Mouse (Mus musculus) heart, embryonic 12.5 days (tissue): ENCODE measurements around the gene Tesk1. TPM values are rescaled to one million over a fixed set of nuclear protein-coding genes. Genes with fewer than 3 reads are reported as not detected.

Source experiments
- ATAC-seq: fragments of 200-750 bp; cut with Nextera tagmentation; 2 replicates; pipeline ENCODE4 v1.8.0; 2017; ENCODE audit warnings: moderate TSS enrichment, moderate library complexity; ENCODE audit not compliant: insufficient number of reproducible peaks, low FRiP score
- H3K27ac ChIP-seq: fragments of 300-500 bp; sonication (generic); 2 replicates; pipeline ENCODE4 v1.5.1; 2016; ENCODE audit warnings: mild to moderate bottlenecking, moderate library complexity; ENCODE audit not compliant: poor library complexity, severe bottlenecking
- H3K27me3 ChIP-seq: fragments of 300-500 bp; sonication (generic); replicated peaks from 2 replicates; pipeline ENCODE4 v1.6.1; 2016; ENCODE audit warnings: mild to moderate bottlenecking, moderate library complexity
- H3K36me3 ChIP-seq: fragments of 300-500 bp; sonication (generic); 2 replicates; pipeline ENCODE4 v1.6.1; 2016; ENCODE audit warnings: mild to moderate bottlenecking, moderate library complexity
- H3K4me1 ChIP-seq: fragments of 300-500 bp; sonication (generic); replicated peaks from 2 replicates; pipeline ENCODE4 v1.6.1; 2016; ENCODE audit warnings: mild to moderate bottlenecking
- H3K4me2 ChIP-seq: fragments of 300-500 bp; sonication (generic); 2 replicates; pipeline ENCODE4 v1.6.1; 2016; ENCODE audit warnings: mild to moderate bottlenecking, moderate library complexity
- H3K4me3 ChIP-seq: fragments of 300-500 bp; sonication (generic); 2 replicates; pipeline ENCODE4 v1.5.1; 2016; ENCODE audit warnings: mild to moderate bottlenecking
- H3K9ac ChIP-seq: fragments of 300-500 bp; sonication (generic); 2 replicates; pipeline ENCODE4 v1.6.1; 2016; ENCODE audit warnings: mild to moderate bottlenecking, moderate library complexity
- H3K9me3 ChIP-seq: fragments of 300-500 bp; sonication (generic); replicated peaks from 2 replicates; pipeline ENCODE4 v1.6.1; 2016; ENCODE audit warnings: mild to moderate bottlenecking, moderate library complexity
- WGBS: fragments of 180-500 bp; shearing (Covaris S2); methylation state at CpG from one replicate; pipeline ENCODE4 v1.1.7; 2016; 5-methylcytosine and 5-hydroxymethylcytosine counted together
- polyA plus RNA-seq: library from polyadenylated mRNA; unstranded; fragments of >200 nt; fragmentation: Nextera tagmentation; extraction: Ambion mirVana; gene quantifications from 2 replicates; pipeline ENCODE4 v1.2.1, GENCODE M21; 2016

The Tesk1 gene
- 10.3 and 11.6 TPM in 2 replicates for polyA plus RNA-seq

- WGBS = 24% methylated on average over 4 of the region's 4 CpGs
- peaks cover 18% of the 10 kb centered on the region for H3K36me3 ChIP-seq
Observed at GRCm38 (mm10) chr4:43441639-43442038, at the start of gene Tesk1. Gene Tesk1, plus strand, starts transcription at chr4:43441939.

GRCm38 (mm10) chr4:43394345-43394891, 47.3 kb upstream of the Tesk1 start:
- Histone ChIP-seq H3K4me3 (0 out of 2 replicates have a peak overlapping the region, but pooled peaks have one; percentile 2), H3K27ac (peak overlapping the region; percentile 91), H3K27me3 (no peaks in the 10 kb centered on the region), H3K9ac (peak overlapping the region; percentile 60; the same call in 1 of the 2 replicates), H3K9me3 (no peaks in the 10 kb centered on the region), H3K36me3 (no peaks in the 10 kb centered on the region), H3K4me1 (peaks cover 50% of the 10 kb centered on the region), H3K4me2 (peak overlapping the region; percentile 48)
- 19% methylated on average over 15 of the region's 15 CpGs for WGBS
- ATAC-seq = peak; percentile 69

More at GRCm38 (mm10) chr4:43441639-43442038, at the start of gene Tesk1:
- Histone ChIP-seq H3K27ac (peak within 1 kb of the TSS; percentile 91), H3K9ac (peak within 1 kb of the TSS; percentile 99), H3K27me3 (no peaks in the 10 kb centered on the region), H3K4me1 (peaks cover 12% of the 10 kb centered on the region), H3K4me3 (peak within 1 kb of the TSS; percentile 94), H3K4me2 (peak within 1 kb of the TSS; percentile 80), H3K9me3 (peaks cover 3% of the 10 kb centered on the region; the same call in 1 of the 2 replicates)
- ATAC-seq = no peak

DNA sequence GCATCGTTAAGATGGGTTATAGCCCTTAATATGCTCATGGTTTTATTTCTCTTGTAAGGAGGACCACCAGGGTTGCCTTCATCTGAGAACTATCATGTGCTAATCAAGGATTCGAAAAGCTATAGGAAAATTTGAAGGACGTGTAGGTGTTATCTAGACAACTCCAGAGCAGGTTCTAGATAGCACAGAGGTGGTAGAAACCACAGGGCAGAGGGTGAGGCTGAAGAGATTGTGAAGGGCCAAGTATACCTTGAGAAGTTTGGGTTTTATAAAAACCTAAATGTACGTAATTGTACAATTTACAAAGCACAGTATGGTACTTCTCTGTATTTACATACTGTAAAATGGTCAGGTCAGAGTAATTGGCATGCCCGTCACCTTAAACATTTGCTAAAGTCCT, 46.6 kb upstream of the Tesk1 start:
- Histone ChIP-seq H3K9ac (peak overlapping the region; percentile 60; the same call in 1 of the 2 replicates), H3K4me1 (peaks cover 50% of the 10 kb centered on the region), H3K4me2 (peak overlapping the region; percentile 48), H3K4me3 (no peak overlapping the region), H3K27me3 (no peaks in the 10 kb centered on the region), H3K27ac (peak overlapping the region; percentile 91), H3K36me3 (no peaks in the 10 kb centered on the region), H3K9me3 (no peaks in the 10 kb centered on the region)
- 65% methylated on average over 5 of the region's 5 CpGs for WGBS
- ATAC-seq = no peak

- H3K4me3 ChIP-seq = no peak overlapping the region
- H3K4me2 ChIP-seq = no peak overlapping the region
- 74% methylated on average over 9 of the region's 9 CpGs for WGBS
- peaks cover 52% of the 10 kb centered on the region for H3K4me1 ChIP-seq
- H3K27me3 ChIP-seq = no peaks in the 10 kb centered on the region
- H3K36me3 ChIP-seq = no peaks in the 10 kb centered on the region
- no peak for ATAC-seq
- no peaks in the 10 kb centered on the region for H3K9me3 ChIP-seq
- peak overlapping the region; percentile 13; the same call in 1 of the 2 replicates for H3K27ac ChIP-seq
- no peak overlapping the region for H3K9ac ChIP-seq
Observed at GRCm38 (mm10) chr4:43395836-43396235, 45.9 kb upstream of the Tesk1 start.

GRCm38 (mm10) chr4:43396381-43396780, 45.4 kb upstream of the Tesk1 start:
- 80% methylated on average over 5 of the region's 5 CpGs for WGBS
- no peak overlapping the region for H3K9ac ChIP-seq
- H3K4me2 ChIP-seq = no peak overlapping the region
- H3K27me3 ChIP-seq = no peaks in the 10 kb centered on the region
- peaks cover 56% of the 10 kb centered on the region for H3K4me1 ChIP-seq
- H3K4me3 ChIP-seq = no peak overlapping the region
- no peak for ATAC-seq
- H3K27ac ChIP-seq = no peak overlapping the region
- no peaks in the 10 kb centered on the region for H3K9me3 ChIP-seq
- no peaks in the 10 kb centered on the region for H3K36me3 ChIP-seq

DNA sequence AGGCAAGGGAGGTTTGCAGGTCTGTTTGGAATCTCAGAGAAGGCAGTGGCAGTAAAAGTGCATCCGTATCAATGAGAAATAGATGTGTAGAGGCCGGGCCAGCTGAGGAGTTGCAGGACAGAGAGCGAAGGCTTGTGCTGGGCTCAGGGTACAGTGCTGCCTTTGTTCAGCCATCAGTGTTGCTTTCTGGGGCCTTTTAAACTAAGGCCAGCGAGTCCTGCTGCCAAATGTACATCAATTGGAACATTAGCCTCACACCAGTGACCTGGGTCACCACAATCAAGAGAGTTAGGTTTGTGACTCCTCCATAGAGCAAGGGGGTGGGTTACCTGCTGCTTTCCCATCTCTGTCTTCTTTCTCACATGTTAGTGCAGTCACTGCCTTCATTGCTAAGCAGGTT, 43.7 kb upstream of the Tesk1 start:
- Histone ChIP-seq H3K4me3 (no peak overlapping the region), H3K27ac (peak overlapping the region; percentile 95), H3K4me2 (no peak overlapping the region), H3K27me3 (no peaks in the 10 kb centered on the region), H3K9me3 (no peaks in the 10 kb centered on the region), H3K4me1 (peaks cover 66% of the 10 kb centered on the region), H3K36me3 (no peaks in the 10 kb centered on the region), H3K9ac (peak overlapping the region; percentile 27; the same call in 1 of the 2 replicates)
- ATAC-seq = no peak
- 61% methylated on average over 4 of the region's 4 CpGs for WGBS

- no peaks in the 10 kb centered on the region for H3K36me3 ChIP-seq
- H3K4me3 ChIP-seq = peak overlapping the region; percentile 11; the same call in 1 of the 2 replicates
- H3K4me2 ChIP-seq = peak overlapping the region; percentile 60
- peak overlapping the region; percentile 95 for H3K27ac ChIP-seq
- ATAC-seq = no peak
- H3K27me3 ChIP-seq = no peaks in the 10 kb centered on the region
- H3K9ac ChIP-seq = peak overlapping the region; percentile 53
- no peaks in the 10 kb centered on the region for H3K9me3 ChIP-seq
- peaks cover 65% of the 10 kb centered on the region for H3K4me1 ChIP-seq
- 16% methylated on average over 17 of the region's 17 CpGs for WGBS
Observed at GRCm38 (mm10) chr4:43398829-43399331, 42.9 kb upstream of the Tesk1 start.

DNA sequence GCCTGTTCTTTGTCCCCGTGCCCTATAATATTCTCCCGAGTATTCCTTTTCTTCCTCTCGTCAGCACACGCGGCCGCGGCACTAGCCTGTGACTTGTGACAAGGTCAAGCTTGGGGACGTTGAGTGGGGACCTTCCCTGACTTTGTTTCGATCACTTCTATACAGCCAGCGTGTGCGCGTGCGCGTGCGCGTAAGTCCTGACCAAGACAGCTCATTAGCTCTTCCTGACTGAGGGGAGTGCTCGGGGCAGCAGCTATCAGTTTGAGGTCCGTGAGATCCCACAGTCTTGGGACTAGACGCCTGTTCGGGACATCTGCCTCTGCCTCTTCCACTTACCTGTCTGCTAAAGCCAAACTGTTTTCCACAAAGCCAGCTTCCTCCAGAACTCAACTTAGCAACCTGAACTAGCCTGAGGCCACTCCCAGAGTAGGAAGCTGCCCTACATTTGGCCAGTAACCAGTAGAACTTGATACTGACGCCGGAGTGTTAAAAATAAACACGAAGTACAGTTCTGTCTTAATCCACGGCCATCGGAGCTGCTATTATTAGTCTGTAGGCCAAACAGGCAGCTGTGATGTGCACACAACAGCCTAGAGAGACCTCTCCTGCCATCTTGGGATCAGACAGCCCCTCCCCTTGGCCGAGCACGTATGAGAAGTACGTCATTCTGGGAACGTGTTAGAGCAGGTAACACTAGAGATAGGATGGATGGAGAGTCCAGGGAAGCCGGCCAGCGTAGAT, 42.2 kb upstream of the Tesk1 start:
- peak overlapping the region; percentile 60 for H3K4me2 ChIP-seq
- H3K9me3 ChIP-seq = no peaks in the 10 kb centered on the region
- H3K4me3 ChIP-seq = peak overlapping the region; percentile 11; the same call in 1 of the 2 replicates
- peaks cover 58% of the 10 kb centered on the region for H3K4me1 ChIP-seq
- H3K27ac ChIP-seq = peak overlapping the region; percentile 95
- H3K27me3 ChIP-seq = no peaks in the 10 kb centered on the region
- peak overlapping the region; percentile 53 for H3K9ac ChIP-seq
- 46% methylated on average over 31 of the region's 31 CpGs for WGBS
- H3K36me3 ChIP-seq = no peaks in the 10 kb centered on the region
- peak; percentile 54; the same call in 1 of the 2 replicates for ATAC-seq

DNA sequence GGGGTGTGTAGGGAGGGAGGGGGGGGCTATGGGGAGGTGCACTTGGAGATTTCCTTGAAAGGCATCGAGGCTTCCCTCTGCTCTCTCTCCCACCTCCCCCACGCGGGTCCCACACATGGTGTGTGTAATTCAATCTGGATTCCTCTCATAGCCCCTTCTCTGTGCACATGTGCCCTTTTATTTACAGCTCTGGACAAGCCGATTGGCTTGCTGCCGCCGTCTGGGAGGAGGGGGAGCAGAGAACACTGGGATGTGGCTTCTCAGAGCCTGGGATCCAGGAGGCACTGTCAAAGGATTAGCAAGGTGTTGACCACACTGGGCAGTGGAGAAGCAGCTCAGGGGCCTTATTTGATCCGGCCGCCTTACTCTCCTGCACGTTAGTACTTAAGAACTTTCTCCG, 40.8 kb upstream of the Tesk1 start:
- 36% methylated on average over 10 of the region's 10 CpGs for WGBS
- ATAC-seq = no peak
- H3K9me3 ChIP-seq = no peaks in the 10 kb centered on the region
- peak overlapping the region; percentile 22 for H3K27ac ChIP-seq
- no peaks in the 10 kb centered on the region for H3K36me3 ChIP-seq
- no peak overlapping the region for H3K4me3 ChIP-seq
- H3K4me2 ChIP-seq = peak overlapping the region; percentile 16; the same call in 1 of the 2 replicates
- 0 out of 2 replicates have a peak overlapping the region, but pooled peaks have one; percentile 20 for H3K9ac ChIP-seq
- H3K27me3 ChIP-seq = no peaks in the 10 kb centered on the region
- H3K4me1 ChIP-seq = peaks cover 54% of the 10 kb centered on the region

DNA sequence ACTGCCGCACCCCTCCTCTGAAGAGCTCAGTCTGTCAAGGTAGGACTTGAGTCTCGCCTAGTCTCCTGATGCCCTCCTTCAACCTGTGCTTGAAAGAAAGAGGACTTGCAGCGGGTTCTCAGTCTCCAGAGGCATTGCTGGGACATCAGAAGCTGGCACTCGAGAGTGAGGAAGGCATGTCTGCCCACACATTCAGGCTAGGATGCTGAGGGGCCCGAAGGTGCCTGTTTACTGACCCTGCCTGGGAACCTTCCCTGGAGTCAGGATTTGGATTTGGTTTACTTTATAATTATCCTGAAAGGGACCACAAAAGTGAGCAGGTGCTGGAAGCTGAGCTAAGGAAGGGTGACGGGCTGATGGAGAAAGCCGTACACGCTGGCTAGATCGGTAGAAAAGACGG, 40.3 kb upstream of the Tesk1 start:
- Histone ChIP-seq H3K9ac (0 out of 2 replicates have a peak overlapping the region, but pooled peaks have one; percentile 20), H3K9me3 (no peaks in the 10 kb centered on the region), H3K4me1 (peaks cover 56% of the 10 kb centered on the region), H3K4me3 (no peak overlapping the region), H3K27me3 (no peaks in the 10 kb centered on the region), H3K27ac (peak overlapping the region; percentile 22), H3K36me3 (no peaks in the 10 kb centered on the region), H3K4me2 (peak overlapping the region; percentile 16; the same call in 1 of the 2 replicates)
- ATAC-seq = no peak
- WGBS = 79% methylated on average over 10 of the region's 10 CpGs

DNA sequence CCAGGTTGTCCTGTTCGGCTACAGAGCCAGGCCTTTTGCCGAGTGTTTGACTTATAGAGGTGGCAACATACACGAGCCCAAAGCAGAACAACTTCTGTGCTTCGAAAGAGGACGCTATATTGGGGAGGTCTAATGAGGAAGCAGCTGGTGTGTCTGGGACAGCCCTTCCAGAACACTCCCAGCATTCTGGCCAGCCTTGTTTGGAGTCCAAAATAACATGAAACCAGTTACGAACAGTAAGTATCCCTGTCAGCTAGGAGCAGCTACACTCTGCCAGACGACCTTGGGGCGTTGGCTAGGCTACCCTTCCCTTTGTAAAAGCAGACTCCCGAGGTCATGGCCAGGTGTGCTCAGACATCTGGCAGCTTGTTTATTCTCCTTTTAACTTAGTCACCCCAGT, 39.5 kb upstream of the Tesk1 start:
- no peak overlapping the region for H3K9ac ChIP-seq
- H3K4me2 ChIP-seq = no peak overlapping the region
- no peak for ATAC-seq
- 0 out of 2 replicates have a peak overlapping the region, but pooled peaks have one; percentile 1 for H3K27ac ChIP-seq
- no peaks in the 10 kb centered on the region for H3K9me3 ChIP-seq
- H3K4me1 ChIP-seq = peaks cover 62% of the 10 kb centered on the region
- no peaks in the 10 kb centered on the region for H3K27me3 ChIP-seq
- H3K36me3 ChIP-seq = no peaks in the 10 kb centered on the region
- 63% methylated on average over 9 of the region's 9 CpGs for WGBS
- H3K4me3 ChIP-seq = no peak overlapping the region
